In genomic region chr11:3203771-3204170, GRCm38 (mm10) we compare ENCODE assay signal across 9 mouse cellular contexts. TPM values are rescaled to one million over a fixed set of nuclear protein-coding genes. Genes with fewer than 3 reads are reported as not detected.
A peak's percentile ranks its signal among the peaks of the same experiment; 100 is the strongest.
DNase-seq lines count a peak whose midpoint lies in the region; ATAC-seq lines count a peak whose summit lies in the region.
"Had no signal": no experiment of that assay in that cellular context is flagged by ENCODE, and none has a peak within 500 bp of the region (broad histone marks: within the 10 kb centered on the region; RNA-seq: fewer than 3 reads in every experiment).

No protein-coding gene starts in this region.

- ATAC-seq in neural tube, embryonic 12.5 days (ENCODE audit: low FRiP score, low read depth), result no peak
- ATAC-seq in limb, embryonic 12.5 days (ENCODE audit: insufficient number of reproducible peaks, insufficient read depth, low FRiP score, low TSS enrichment, low read depth), result no peak
- ATAC-seq in stomach, embryonic 15.5 days (ENCODE audit: insufficient read depth, low FRiP score, low read depth), result no peak

- DNase-seq in heart, adult 11 months, result peak; percentile 14
- DNase-seq in heart, postnatal 4 days, result no peak
- no peak for DNase-seq in neural tube, embryonic 10.5 days (ENCODE audit: extremely low spot score, low spot score)
- DNase-seq in layer of hippocampus, adult 8-10 months (ENCODE audit: low spot score in 2 of 2), result no peak
- no peak for DNase-seq in gastrocnemius, postnatal 14 days

- H3K27ac ChIP-seq in neural tube, embryonic 12.5 days, result no peak overlapping the region
- H3K27ac ChIP-seq in limb, embryonic 12.5 days, result no peak overlapping the region
- H3K27ac ChIP-seq in stomach, embryonic 15.5 days, result no peak overlapping the region
- H3K27ac ChIP-seq: layer of hippocampus, adult 2 months had no signal

- no peaks in the 10 kb centered on the region for H3K27me3 ChIP-seq in neural tube, embryonic 12.5 days (replicated peaks)
- no peaks in the 10 kb centered on the region for H3K27me3 ChIP-seq in limb, embryonic 12.5 days
- H3K27me3 ChIP-seq in stomach, embryonic 15.5 days (replicated peaks), result no peaks in the 10 kb centered on the region

- no peak overlapping the region for H3K4me3 ChIP-seq in neural tube, embryonic 12.5 days
- peak overlapping the region; percentile 41 for H3K4me3 ChIP-seq in limb, embryonic 12.5 days (replicated peaks)
- H3K4me3 ChIP-seq in stomach, embryonic 15.5 days (replicated peaks), result no peak overlapping the region; the same call in 1 of the 2 replicates

- H3K9me3 ChIP-seq in neural tube, embryonic 12.5 days, result no peaks in the 10 kb centered on the region
- no peaks in the 10 kb centered on the region for H3K9me3 ChIP-seq in limb, embryonic 12.5 days
- H3K9me3 ChIP-seq in stomach, embryonic 15.5 days, result no peaks in the 10 kb centered on the region

- intact Hi-C loops in gastrocnemius, postnatal 14 days (cut with DNase I; ENCODE audit: low total_unique reads), result no loop called here

- H3K4me1 ChIP-seq in neural tube, embryonic 12.5 days, result no peaks in the 10 kb centered on the region
- H3K4me1 ChIP-seq in limb, embryonic 12.5 days (replicated peaks), result 0 out of 2 replicates have a peak, but pooled peaks cover 5% of the 10 kb centered on the region
- H3K4me1 ChIP-seq in stomach, embryonic 15.5 days, result no peaks in the 10 kb centered on the region

- peak overlapping the region; percentile 44 for H3K4me2 ChIP-seq in neural tube, embryonic 12.5 days (replicated peaks)
- H3K4me2 ChIP-seq in limb, embryonic 12.5 days, result peak overlapping the region; percentile 39
- H3K4me2 ChIP-seq in stomach, embryonic 15.5 days, result peak overlapping the region; percentile 26; the same call in 1 of the 2 replicates

- no peak overlapping the region for H3K9ac ChIP-seq in neural tube, embryonic 12.5 days
- H3K9ac ChIP-seq in limb, embryonic 12.5 days (replicated peaks), result no peak overlapping the region
- H3K9ac ChIP-seq in stomach, embryonic 15.5 days, result no peak overlapping the region

- WGBS in neural tube, embryonic 12.5 days, result 94% methylated on average over 2 of the region's 2 CpGs
- 82% methylated on average over 2 of the region's 2 CpGs for WGBS in limb, embryonic 12.5 days
- WGBS in stomach, embryonic 15.5 days, result 71% methylated on average over 2 of the region's 2 CpGs

- peaks cover 28% of the 10 kb centered on the region for H3K36me3 ChIP-seq in neural tube, embryonic 12.5 days
- peaks cover 41% of the 10 kb centered on the region for H3K36me3 ChIP-seq in limb, embryonic 12.5 days
- H3K36me3 ChIP-seq in stomach, embryonic 15.5 days, result peaks cover 20% of the 10 kb centered on the region; the same call in 1 of the 2 replicates

RNA-seq across cellular contexts. Expression of gene Eif4enif1, which starts 1.6 kb away (rescaled TPM):
- total RNA-seq in heart, postnatal 4 days (2021), result 10 to 100 TPM; 62.0 to 64.2 TPM
- polyA plus RNA-seq in neural tube, embryonic 12.5 days (2016; fragmentation: Nextera tagmentation; extraction: Ambion mirVana), result 62.0 and 62.5 TPM in 2 replicates
- polyA plus RNA-seq in limb, embryonic 12.5 days (2016; fragmentation: Nextera tagmentation; extraction: Ambion mirVana), result 66.8 and 80.7 TPM in 2 replicates
- 44.9 and 55.7 TPM in 2 replicates for polyA plus RNA-seq in stomach, embryonic 15.5 days (2015; fragmentation: Nextera tagmentation; extraction: Ambion mirVana)
- 10 to 100 TPM; 65.3 to 75.5 (median 69.9) TPM for total RNA-seq in layer of hippocampus, adult 8-10 months (2022)
- total RNA-seq in gastrocnemius, postnatal 14 days (2021), result 10 to 100 TPM; 23.6 to 26.2 TPM

RNA-seq across cellular contexts. Expression of gene Sfi1, which starts 10.5 kb away (rescaled TPM):
- 10 to 100 TPM; 25.2 TPM for total RNA-seq in heart, postnatal 4 days (2021)
- polyA plus RNA-seq in neural tube, embryonic 12.5 days (2016; fragmentation: Nextera tagmentation; extraction: Ambion mirVana), result 14.3 and 15.6 TPM in 2 replicates
- polyA plus RNA-seq in limb, embryonic 12.5 days (2016; fragmentation: Nextera tagmentation; extraction: Ambion mirVana), result 14.2 and 18.9 TPM in 2 replicates
- 14.4 and 16.4 TPM in 2 replicates for polyA plus RNA-seq in stomach, embryonic 15.5 days (2015; fragmentation: Nextera tagmentation; extraction: Ambion mirVana)
- 100 to 1,000 TPM in 1 of 4 experiments, 10 to 100 TPM in 3; 78.7 to 104 (median 90.0) TPM for total RNA-seq in layer of hippocampus, adult 8-10 months (2022)
- 10 to 100 TPM in 1 of 2 experiments, 1 to 10 TPM in 1; 9.6 to 10.9 TPM for total RNA-seq in gastrocnemius, postnatal 14 days (2021)
